7 mouse cellular contexts compared by ENCODE assay signal in the genomic region with DNA sequence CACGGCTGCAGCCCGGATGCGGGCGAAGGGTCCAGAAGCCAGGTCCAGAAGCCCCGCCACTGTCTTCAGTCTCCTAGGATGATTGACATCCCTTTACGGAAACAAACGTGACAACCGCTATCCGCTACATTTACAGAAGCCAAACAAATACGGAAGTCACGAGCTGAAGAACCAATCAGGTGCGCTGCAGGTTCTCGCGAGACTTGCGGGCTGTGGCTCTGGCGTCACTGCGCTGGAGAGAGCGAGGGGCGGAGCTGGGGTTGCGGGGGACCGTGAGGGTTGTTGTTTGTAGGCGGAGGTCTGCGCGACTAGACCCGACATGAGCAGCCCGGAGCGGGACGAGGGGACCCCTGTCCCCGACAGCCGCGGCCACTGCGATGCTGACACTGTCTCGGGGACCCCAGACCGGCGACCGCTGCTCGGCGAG. TPM values are rescaled to one million over a fixed set of nuclear protein-coding genes. Genes with fewer than 3 reads are reported as not detected.
DNase-seq lines count a peak whose midpoint lies in the region; ATAC-seq lines count a peak whose summit lies in the region.

A gene (plus strand): TSS at position 229 of the 427 bp plus-strand sequence.

- intact Hi-C loops in left cerebral cortex, postnatal 36 days (cut with DNase I), result loop anchor here (2.0 to 5.0 kb wide), 5 partner anchors 15 to 265 kb away; a partner anchor contains a TSS

- peak within 1 kb of the TSS; percentile 94 for H3K4me3 ChIP-seq in intestine, embryonic 16.5 days (ENCODE audit: low read length)
- H3K4me3 ChIP-seq in midbrain, embryonic 11.5 days (ENCODE audit: low read depth, low read length), result peak within 1 kb of the TSS; percentile 79

- DNase-seq in adrenal gland, adult 8-10 months, result peak; percentile 97
- peak; percentile 95 for DNase-seq in embryo, embryonic 9.5 days (ENCODE audit: extremely low spot score)
- peak; percentile 95 to 98 for DNase-seq in gastrocnemius, postnatal 4 days (ENCODE audit: low spot score in 2 of 2)
- DNase-seq in left cerebral cortex, postnatal 36 days (ENCODE audit: low spot score in 2 of 2), result peak; percentile 98
- peak; percentile 99 for DNase-seq in midbrain, embryonic 11.5 days (ENCODE audit: low spot score, missing footprints)
- DNase-seq in skeletal muscle tissue, adult 2 months (ENCODE audit: low read depth, low spot score), result peak; percentile 98

- H3K27ac ChIP-seq in intestine, embryonic 16.5 days (ENCODE audit: low read length), result peak within 1 kb of the TSS; percentile 70
- H3K27ac ChIP-seq in midbrain, embryonic 11.5 days (ENCODE audit: low read depth, low read length), result peak within 1 kb of the TSS; percentile 58; the same call in 1 of the 2 replicates

- peak; percentile 98 for ATAC-seq in intestine, embryonic 16.5 days
- ATAC-seq in midbrain, embryonic 11.5 days (ENCODE audit: low FRiP score), result peak; percentile 98

- H3K4me2 ChIP-seq in intestine, embryonic 16.5 days (ENCODE audit: low read depth, low read length), result peak within 1 kb of the TSS; percentile 82
- H3K4me2 ChIP-seq in midbrain, embryonic 11.5 days, result peak within 1 kb of the TSS; percentile 62

- H3K9ac ChIP-seq in intestine, embryonic 16.5 days (ENCODE audit: low read depth, low read length), result peak within 1 kb of the TSS; percentile 88
- H3K9ac ChIP-seq in midbrain, embryonic 11.5 days (ENCODE audit: low read length), result peak within 1 kb of the TSS; percentile 86

- H3K27me3 ChIP-seq in intestine, embryonic 16.5 days (replicated peaks; ENCODE audit: control insufficient read depth, insufficient read depth, low read length), result no peaks in the 10 kb centered on the region
- H3K27me3 ChIP-seq in midbrain, embryonic 11.5 days (ENCODE audit: control insufficient read depth, insufficient read depth, low read length), result no peaks in the 10 kb centered on the region

- H3K36me3 ChIP-seq in intestine, embryonic 16.5 days (ENCODE audit: control insufficient read depth, insufficient read depth, low read length), result no peaks in the 10 kb centered on the region
- H3K36me3 ChIP-seq in midbrain, embryonic 11.5 days (ENCODE audit: control insufficient read depth, insufficient read depth, low read length), result no peaks in the 10 kb centered on the region

- under 1% methylated on average over 38 of the region's 38 CpGs for WGBS in intestine, embryonic 16.5 days
- WGBS in midbrain, embryonic 11.5 days, result under 1% methylated on average over 37 of the region's 38 CpGs

- H3K9me3 ChIP-seq in intestine, embryonic 16.5 days (ENCODE audit: control insufficient read depth, low read length), result no peaks in the 10 kb centered on the region
- H3K9me3 ChIP-seq in midbrain, embryonic 11.5 days (ENCODE audit: control insufficient read depth, low read length), result no peaks in the 10 kb centered on the region

- peaks cover 10% of the 10 kb centered on the region; the same call in 1 of the 2 replicates for H3K4me1 ChIP-seq in intestine, embryonic 16.5 days (ENCODE audit: control insufficient read depth, insufficient read depth, low read length)
- H3K4me1 ChIP-seq in midbrain, embryonic 11.5 days (ENCODE audit: control insufficient read depth, insufficient read depth, low read length), result peaks cover 11% of the 10 kb centered on the region

RNA-seq across cellular contexts. Expression of the gene that starts here (rescaled TPM):
- 10 to 100 TPM; 65.5 to 80.9 (median 76.2) TPM for total RNA-seq in adrenal gland, adult 8-10 months (2022)
- 10 to 100 TPM; 49.7 to 51.0 TPM for total RNA-seq in gastrocnemius, postnatal 4 days (2021)
- 49.2 and 51.2 TPM in 2 replicates for polyA plus RNA-seq in intestine, embryonic 16.5 days (2015; fragmentation: Nextera tagmentation; extraction: Ambion mirVana)
- 100 to 1,000 TPM; 155 to 166 TPM for total RNA-seq in left cerebral cortex, postnatal 36 days (2021)
- polyA plus RNA-seq in midbrain, embryonic 11.5 days (2014; fragmentation: Nextera tagmentation; extraction: Ambion mirVana), result 68.8 and 76.8 TPM in 2 replicates

Comparison
In these comparisons a context has a peak if more than half of its experiments do, and no peak if none do; other contexts are left out.
1. Peak in every context shown above with its lines: DNase-seq, ATAC-seq, H3K4me3 ChIP-seq and H3K27ac ChIP-seq.